Comparison of ENCODE assay signal across 10 mouse cellular contexts in the genomic region with DNA sequence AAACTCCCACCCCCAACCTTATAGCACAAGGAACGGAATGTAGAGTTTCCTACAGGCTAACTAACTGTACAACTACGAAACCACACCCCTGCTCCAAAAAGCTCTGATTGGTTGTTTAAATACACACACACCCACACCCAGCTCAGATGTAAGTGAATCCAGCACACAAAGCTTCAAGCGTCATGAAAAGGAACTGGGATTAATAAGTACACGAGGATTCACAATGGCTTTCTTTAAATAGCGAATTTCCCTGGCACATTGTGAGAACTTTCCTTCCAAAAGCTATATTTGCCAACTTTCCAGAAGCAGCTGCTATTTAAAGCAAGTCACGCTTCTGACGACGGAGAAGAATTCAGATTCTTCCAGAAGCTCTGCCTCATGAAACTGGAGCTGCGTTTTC. TPM values are rescaled to one million over a fixed set of nuclear protein-coding genes. Genes with fewer than 3 reads are reported as not detected.
A peak's percentile ranks its signal among the peaks of the same experiment; 100 is the strongest.
DNase-seq lines count a peak whose midpoint lies in the region; ATAC-seq lines count a peak whose summit lies in the region.
"Had no signal": no experiment of that assay in that cellular context is flagged by ENCODE, and none has a peak within 500 bp of the region (broad histone marks: within the 10 kb centered on the region; RNA-seq: fewer than 3 reads in every experiment).

No protein-coding gene starts in this region.

- peaks cover 14% of the 10 kb centered on the region for H3K36me3 ChIP-seq in forebrain, embryonic 13.5 days (ENCODE audit: poor library complexity, severe bottlenecking)
- H3K36me3 ChIP-seq in forebrain, embryonic 11.5 days (ENCODE audit: control insufficient read depth, insufficient read depth, low read length), result no peaks in the 10 kb centered on the region; the same call in 1 of the 2 replicates
- no peaks in the 10 kb centered on the region for H3K36me3 ChIP-seq in midbrain, embryonic 16.5 days (ENCODE audit: control insufficient read depth, insufficient read depth, low read length)
- no peaks in the 10 kb centered on the region; the same call in 1 of the 2 replicates for H3K36me3 ChIP-seq in midbrain, embryonic 11.5 days (ENCODE audit: control insufficient read depth, insufficient read depth, low read length)
- H3K36me3 ChIP-seq in stomach, embryonic 16.5 days (ENCODE audit: control insufficient read depth, insufficient read depth, low read length), result no peaks in the 10 kb centered on the region

- no peak overlapping the region for H3K9ac ChIP-seq in forebrain, embryonic 13.5 days
- H3K9ac ChIP-seq in forebrain, embryonic 11.5 days (ENCODE audit: low read length), result no peak overlapping the region
- H3K9ac ChIP-seq in midbrain, embryonic 16.5 days (ENCODE audit: low read depth, low read length), result no peak overlapping the region
- H3K9ac ChIP-seq in midbrain, embryonic 11.5 days (ENCODE audit: low read length), result no peak overlapping the region
- no peak overlapping the region for H3K9ac ChIP-seq in stomach, embryonic 16.5 days (ENCODE audit: low read length)

- no peaks in the 10 kb centered on the region for H3K9me3 ChIP-seq in forebrain, embryonic 13.5 days (replicated peaks)
- H3K9me3 ChIP-seq in forebrain, embryonic 11.5 days (ENCODE audit: control insufficient read depth, low read length), result no peaks in the 10 kb centered on the region
- H3K9me3 ChIP-seq in midbrain, embryonic 16.5 days (replicated peaks; ENCODE audit: control insufficient read depth, low read length, poor library complexity, severe bottlenecking), result no peaks in the 10 kb centered on the region
- no peaks in the 10 kb centered on the region for H3K9me3 ChIP-seq in midbrain, embryonic 11.5 days (ENCODE audit: control insufficient read depth, low read length)
- H3K9me3 ChIP-seq in stomach, embryonic 16.5 days (replicated peaks; ENCODE audit: control insufficient read depth, low read length), result no peaks in the 10 kb centered on the region

- peak; percentile 14; the same call in 1 of the 2 replicates for ATAC-seq in forebrain, embryonic 13.5 days
- no peak for ATAC-seq in forebrain, embryonic 11.5 days (replicated peaks; ENCODE audit: low FRiP score)
- no peak for ATAC-seq in midbrain, embryonic 16.5 days
- ATAC-seq in midbrain, embryonic 11.5 days (ENCODE audit: low FRiP score), result no peak
- peak; percentile 42; the same call in 1 of the 2 replicates for ATAC-seq in stomach, embryonic 16.5 days (ENCODE audit: insufficient read depth, low FRiP score)
- no peak for ATAC-seq in megakaryocyte-erythroid progenitor cell, adult 5-6 weeks (replicated peaks; ENCODE audit: low FRiP score, low TSS enrichment, poor library complexity, severe bottlenecking)

- H3K4me3 ChIP-seq in forebrain, embryonic 13.5 days, result no peak overlapping the region
- no peak overlapping the region for H3K4me3 ChIP-seq in forebrain, embryonic 11.5 days (ENCODE audit: low read depth, low read length)
- H3K4me3 ChIP-seq in midbrain, embryonic 16.5 days (ENCODE audit: low read depth, low read length), result no peak overlapping the region
- no peak overlapping the region for H3K4me3 ChIP-seq in midbrain, embryonic 11.5 days (ENCODE audit: low read depth, low read length)
- no peak overlapping the region for H3K4me3 ChIP-seq in stomach, embryonic 16.5 days (replicated peaks; ENCODE audit: low read length)

- DNase-seq in forebrain, embryonic 11.5 days (ENCODE audit: low spot score), result no peak
- no peak for DNase-seq in midbrain, embryonic 11.5 days (ENCODE audit: low spot score, missing footprints)
- peak; percentile 73 to 74 for DNase-seq in heart, postnatal 10 days
- no peak for DNase-seq in kidney, adult 8-10 months
- DNase-seq: gastrocnemius, postnatal 10 days had no signal

- no peaks in the 10 kb centered on the region for H3K27me3 ChIP-seq in forebrain, embryonic 13.5 days
- no peaks in the 10 kb centered on the region for H3K27me3 ChIP-seq in forebrain, embryonic 11.5 days (ENCODE audit: control insufficient read depth, insufficient read depth, low read length)
- H3K27me3 ChIP-seq in midbrain, embryonic 16.5 days (ENCODE audit: control insufficient read depth, insufficient read depth, low read depth, low read length), result no peaks in the 10 kb centered on the region
- peaks cover 3% of the 10 kb centered on the region; the same call in 1 of the 2 replicates for H3K27me3 ChIP-seq in midbrain, embryonic 11.5 days (ENCODE audit: control insufficient read depth, insufficient read depth, low read length)
- no peaks in the 10 kb centered on the region for H3K27me3 ChIP-seq in stomach, embryonic 16.5 days (ENCODE audit: control insufficient read depth, insufficient read depth, low read length)

- H3K27ac ChIP-seq in forebrain, embryonic 13.5 days, result peak overlapping the region; percentile 36
- H3K27ac ChIP-seq in forebrain, embryonic 11.5 days (ENCODE audit: low read depth, low read length), result no peak overlapping the region
- peak overlapping the region; percentile 55; the same call in 1 of the 2 replicates for H3K27ac ChIP-seq in midbrain, embryonic 16.5 days (ENCODE audit: low read length)
- no peak overlapping the region for H3K27ac ChIP-seq in midbrain, embryonic 11.5 days (ENCODE audit: low read depth, low read length)
- peak overlapping the region; percentile 68 for H3K27ac ChIP-seq in stomach, embryonic 16.5 days (ENCODE audit: low read length)
- H3K27ac ChIP-seq: macrophage had no signal

- H3K4me1 ChIP-seq in forebrain, embryonic 13.5 days, result peaks cover 66% of the 10 kb centered on the region
- no peaks in the 10 kb centered on the region; the same call in 1 of the 2 replicates for H3K4me1 ChIP-seq in forebrain, embryonic 11.5 days (replicated peaks; ENCODE audit: control insufficient read depth, insufficient read depth, low read length)
- peaks cover 11% of the 10 kb centered on the region for H3K4me1 ChIP-seq in midbrain, embryonic 16.5 days (ENCODE audit: control insufficient read depth, insufficient read depth, low read length)
- peaks cover 13% of the 10 kb centered on the region for H3K4me1 ChIP-seq in midbrain, embryonic 11.5 days (ENCODE audit: control insufficient read depth, insufficient read depth, low read length)
- H3K4me1 ChIP-seq in stomach, embryonic 16.5 days (ENCODE audit: control insufficient read depth, insufficient read depth, low read length), result peaks cover 25% of the 10 kb centered on the region

- 49% methylated on average over 9 of the region's 9 CpGs for WGBS in forebrain, embryonic 13.5 days
- 80% methylated on average over 9 of the region's 9 CpGs for WGBS in forebrain, embryonic 11.5 days
- WGBS in midbrain, embryonic 16.5 days, result 56% methylated on average over 9 of the region's 9 CpGs
- WGBS in midbrain, embryonic 11.5 days, result 79% methylated on average over 9 of the region's 9 CpGs
- 32% methylated on average over 9 of the region's 9 CpGs for WGBS in stomach, embryonic 16.5 days

- intact Hi-C loops in heart, postnatal 10 days (cut with DNase I), result no loop called here

- H3K4me2 ChIP-seq in forebrain, embryonic 13.5 days, result 0 out of 2 replicates have a peak overlapping the region, but pooled peaks have one; percentile 6
- no peak overlapping the region for H3K4me2 ChIP-seq in forebrain, embryonic 11.5 days (ENCODE audit: low read depth, low read length, severe bottlenecking)
- H3K4me2 ChIP-seq in midbrain, embryonic 16.5 days (ENCODE audit: low read length), result no peak overlapping the region
- H3K4me2 ChIP-seq in midbrain, embryonic 11.5 days, result no peak overlapping the region
- peak overlapping the region; percentile 3; the same call in 1 of the 2 replicates for H3K4me2 ChIP-seq in stomach, embryonic 16.5 days (ENCODE audit: low read depth, low read length)

RNA-seq across cellular contexts. Expression of gene Acss1, which starts 5.0 kb away (rescaled TPM):
- 32.9 and 34.1 TPM in 2 replicates for polyA plus RNA-seq in forebrain, embryonic 13.5 days (2015; fragmentation: Nextera tagmentation; extraction: Ambion mirVana)
- polyA plus RNA-seq in forebrain, embryonic 11.5 days (2014; fragmentation: Nextera tagmentation; extraction: Ambion mirVana), result 46.6 and 46.8 TPM in 2 replicates
- polyA plus RNA-seq in midbrain, embryonic 16.5 days (2015; fragmentation: Nextera tagmentation; extraction: Ambion mirVana), result 15.6 and 20.5 TPM in 2 replicates
- 20.5 and 21.5 TPM in 2 replicates for polyA plus RNA-seq in midbrain, embryonic 11.5 days (2014; fragmentation: Nextera tagmentation; extraction: Ambion mirVana)
- total RNA-seq in heart, postnatal 10 days (2021), result 10 to 100 TPM; 66.8 to 68.2 TPM
- polyA plus RNA-seq in stomach, embryonic 16.5 days (2015; fragmentation: Nextera tagmentation; extraction: Ambion mirVana), result 42.0 and 56.4 TPM in 2 replicates
- 90.4 and 97.4 TPM in 2 replicates for total RNA-seq in megakaryocyte-erythroid progenitor cell, adult 5-6 weeks (2014; fragmentation: Nextera tagmentation)
- 66.9 and 69.4 TPM in 2 replicates for total RNA-seq in megakaryocyte-erythroid progenitor cell, adult 5-6 weeks (2017)

RNA-seq across cellular contexts. Expression of gene Vsx1, which starts 25.9 kb away (rescaled TPM):
- polyA plus RNA-seq in forebrain, embryonic 13.5 days (2015; fragmentation: Nextera tagmentation; extraction: Ambion mirVana), result 0.10 and 0.12 TPM in 2 replicates
- polyA plus RNA-seq in forebrain, embryonic 11.5 days (2014; fragmentation: Nextera tagmentation; extraction: Ambion mirVana), result 0.08 TPM in 1 of 2 replicates, not detected in the other
- polyA plus RNA-seq in midbrain, embryonic 16.5 days (2015; fragmentation: Nextera tagmentation; extraction: Ambion mirVana), result 0.06 and 0.07 TPM in 2 replicates
- polyA plus RNA-seq in midbrain, embryonic 11.5 days (2014; fragmentation: Nextera tagmentation; extraction: Ambion mirVana), result 0.31 and 0.33 TPM in 2 replicates
- total RNA-seq in heart, postnatal 10 days (2021), result not detected
- not detected in 2 replicates for polyA plus RNA-seq in stomach, embryonic 16.5 days (2015; fragmentation: Nextera tagmentation; extraction: Ambion mirVana)
- total RNA-seq in megakaryocyte-erythroid progenitor cell, adult 5-6 weeks (2014; fragmentation: Nextera tagmentation), result not detected in 2 replicates
- total RNA-seq in megakaryocyte-erythroid progenitor cell, adult 5-6 weeks (2017), result not detected in 2 replicates
- total RNA-seq: gastrocnemius, postnatal 10 days had no signal
- polyA plus RNA-seq: macrophage had no signal

RNA-seq across cellular contexts. Expression of gene Apmap, which starts 54.9 kb away (rescaled TPM):
- 37.1 and 40.2 TPM in 2 replicates for polyA plus RNA-seq in forebrain, embryonic 13.5 days (2015; fragmentation: Nextera tagmentation; extraction: Ambion mirVana)
- polyA plus RNA-seq in forebrain, embryonic 11.5 days (2014; fragmentation: Nextera tagmentation; extraction: Ambion mirVana), result 38.4 and 38.9 TPM in 2 replicates
- 37.3 and 38.3 TPM in 2 replicates for polyA plus RNA-seq in midbrain, embryonic 16.5 days (2015; fragmentation: Nextera tagmentation; extraction: Ambion mirVana)
- polyA plus RNA-seq in midbrain, embryonic 11.5 days (2014; fragmentation: Nextera tagmentation; extraction: Ambion mirVana), result 36.9 and 37.7 TPM in 2 replicates
- 10 to 100 TPM; 45.6 to 62.8 TPM for total RNA-seq in heart, postnatal 10 days (2021)
- 42.1 and 43.2 TPM in 2 replicates for polyA plus RNA-seq in stomach, embryonic 16.5 days (2015; fragmentation: Nextera tagmentation; extraction: Ambion mirVana)
- total RNA-seq in megakaryocyte-erythroid progenitor cell, adult 5-6 weeks (2014; fragmentation: Nextera tagmentation), result 10.7 and 20.5 TPM in 2 replicates
- 37.2 and 43.1 TPM in 2 replicates for total RNA-seq in megakaryocyte-erythroid progenitor cell, adult 5-6 weeks (2017)

Comparison
In these comparisons a context has a peak if more than half of its experiments do, and no peak if none do; other contexts are left out.
1. ATAC-seq: peak in forebrain, embryonic 13.5 days (single experiment) and stomach, embryonic 16.5 days (single experiment); none in forebrain, embryonic 11.5 days (single experiment), midbrain, embryonic 16.5 days (single experiment), midbrain, embryonic 11.5 days (single experiment) and megakaryocyte-erythroid progenitor cell, adult 5-6 weeks (single experiment).
2. H3K27ac ChIP-seq: peak in forebrain, embryonic 13.5 days (single experiment), midbrain, embryonic 16.5 days (single experiment) and stomach, embryonic 16.5 days (single experiment); none in forebrain, embryonic 11.5 days (single experiment) and midbrain, embryonic 11.5 days (single experiment).
3. H3K4me2 ChIP-seq: peak in forebrain, embryonic 13.5 days (single experiment) and stomach, embryonic 16.5 days (single experiment); none in forebrain, embryonic 11.5 days (single experiment), midbrain, embryonic 16.5 days (single experiment) and midbrain, embryonic 11.5 days (single experiment).
4. DNase-seq: peak in heart, postnatal 10 days (2 of 2); none in forebrain, embryonic 11.5 days (single experiment), midbrain, embryonic 11.5 days (single experiment) and kidney, adult 8-10 months (0 of 2).